Mouse (Mus musculus) embryonic facial prominence, embryonic 14.5 days (tissue): Measurements from ENCODE around the gene Mpdz. TPM values are rescaled to one million over a fixed set of nuclear protein-coding genes. Genes with fewer than 3 reads are reported as not detected.

Experiments used
- ATAC-seq: fragments of 200-750 bp; cut with Nextera tagmentation; 2 replicates; pipeline ENCODE4 v1.8.0; 2017; ENCODE audit warnings: low read depth, moderate number of reproducible peaks, moderate TSS enrichment
- DNase-seq: peaks from one replicate; pipeline ENCODE4 v3.0.0-alpha.2; 2015; ENCODE audit warnings: low spot score
- H3K27ac ChIP-seq: fragments of 300-500 bp; sonication (generic); replicated peaks from 2 replicates; pipeline ENCODE4 v1.5.1; 2014; ENCODE audit warnings: low read depth, mild to moderate bottlenecking, low read length, moderate library complexity
- H3K27me3 ChIP-seq: fragments of 300-500 bp; sonication (generic); replicated peaks from 2 replicates; pipeline ENCODE4 v1.6.1; 2014; ENCODE audit warnings: low read length; ENCODE audit not compliant: control insufficient read depth, insufficient read depth
- H3K36me3 ChIP-seq: fragments of 300-500 bp; sonication (generic); 2 replicates; pipeline ENCODE4 v1.6.1; 2014; ENCODE audit warnings: low read length, mixed read lengths; ENCODE audit not compliant: control insufficient read depth, insufficient read depth
- H3K4me1 ChIP-seq: fragments of 300-500 bp; sonication (generic); 2 replicates; pipeline ENCODE4 v1.6.1; 2014; ENCODE audit warnings: antibody characterized with exemption, low read length; ENCODE audit not compliant: control insufficient read depth, insufficient read depth
- H3K4me2 ChIP-seq: fragments of 300-500 bp; sonication (generic); 2 replicates; pipeline ENCODE4 v1.6.1; 2014; ENCODE audit warnings: low read depth, mild to moderate bottlenecking, low read length, moderate library complexity, mixed read lengths
- H3K4me3 ChIP-seq: fragments of 300-500 bp; sonication (generic); 2 replicates; pipeline ENCODE4 v1.5.1; 2014; ENCODE audit warnings: low read depth, mild to moderate bottlenecking, low read length
- H3K9ac ChIP-seq: fragments of 300-500 bp; sonication (generic); 2 replicates; pipeline ENCODE4 v1.6.1; 2014; ENCODE audit warnings: low read depth, mild to moderate bottlenecking, low read length, moderate library complexity, mixed read lengths
- H3K9me3 ChIP-seq: fragments of 300-500 bp; sonication (generic); 2 replicates; pipeline ENCODE4 v1.6.1; 2016; ENCODE audit warnings: low read length; ENCODE audit not compliant: control insufficient read depth
- WGBS: fragments of 180-500 bp; shearing (Covaris S2); extraction: QIAGEN DNeasy Blood & Tissue Kit; methylation state at CpG from one replicate; pipeline ENCODE4 v1.1.7; 2014; 5-methylcytosine and 5-hydroxymethylcytosine counted together
- polyA plus RNA-seq: library from polyadenylated mRNA; unstranded; fragments of >200 nt; fragmentation: Nextera tagmentation; extraction: Ambion mirVana; gene quantifications from 2 replicates; pipeline ENCODE4 v1.2.1, GENCODE M21; 2014

The Mpdz gene
- polyA plus RNA-seq, 1 experiment from 2014 or later = 37.1 TPM

DNA sequence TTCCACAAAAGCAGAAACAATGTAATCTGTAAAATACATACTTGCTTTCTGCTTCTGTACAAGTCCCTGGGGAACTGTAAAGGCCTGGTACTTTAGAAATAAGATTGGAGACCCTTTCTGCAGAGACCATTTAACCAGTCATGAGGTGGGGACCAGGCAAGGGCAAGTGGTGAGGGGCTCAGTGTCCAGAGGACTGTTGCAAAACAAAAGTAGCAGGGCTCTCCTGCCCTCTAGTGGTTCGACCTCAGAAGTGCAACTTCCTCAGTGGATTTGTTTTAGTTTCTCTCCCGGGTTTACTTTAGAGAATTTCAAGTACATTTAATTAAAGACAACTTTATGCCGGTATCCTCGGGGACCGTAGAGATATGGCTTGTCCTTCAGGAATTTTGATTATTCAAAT, 190.7 kb downstream of the Mpdz start:
- H3K9me3 ChIP-seq = no peaks in the 10 kb centered on the region
- H3K36me3 ChIP-seq = no peaks in the 10 kb centered on the region
- no peaks in the 10 kb centered on the region for H3K27me3 ChIP-seq
- no peak for ATAC-seq
- WGBS = 8% methylated on average over 5 of the region's 5 CpGs
- H3K4me1 ChIP-seq = no peaks in the 10 kb centered on the region
- no peak overlapping the region for H3K9ac ChIP-seq
- DNase-seq = peak; percentile 57
- no peak overlapping the region for H3K27ac ChIP-seq
- no peak overlapping the region for H3K4me3 ChIP-seq
- H3K4me2 ChIP-seq = no peak overlapping the region

GRCm38 (mm10) chr4:81249245-81249644, 193.4 kb downstream of the Mpdz start:
- H3K4me1 ChIP-seq = no peaks in the 10 kb centered on the region
- no peak overlapping the region for H3K9ac ChIP-seq
- no peak; the same call in 1 of the 2 replicates for ATAC-seq
- H3K9me3 ChIP-seq = no peaks in the 10 kb centered on the region
- DNase-seq = peak; percentile 58
- no peaks in the 10 kb centered on the region for H3K36me3 ChIP-seq
- H3K27ac ChIP-seq = no peak overlapping the region
- no peaks in the 10 kb centered on the region for H3K27me3 ChIP-seq
- 46% methylated on average over 2 of the region's 2 CpGs for WGBS
- no peak overlapping the region for H3K4me3 ChIP-seq
- H3K4me2 ChIP-seq = no peak overlapping the region

- ATAC-seq = peak; percentile 80
- H3K36me3 ChIP-seq = no peaks in the 10 kb centered on the region
- H3K4me2 ChIP-seq = no peak overlapping the region
- no peaks in the 10 kb centered on the region for H3K27me3 ChIP-seq
- H3K9me3 ChIP-seq = no peaks in the 10 kb centered on the region
- WGBS = 59% methylated on average over 5 of the region's 5 CpGs
- no peak overlapping the region for H3K4me3 ChIP-seq
- H3K9ac ChIP-seq = no peak overlapping the region
- H3K27ac ChIP-seq = no peak overlapping the region
- no peaks in the 10 kb centered on the region; the same call in 1 of the 2 replicates for H3K4me1 ChIP-seq
- DNase-seq = peak; percentile 64
Measured at GRCm38 (mm10) chr4:81236227-81236626, 206.4 kb downstream of the Mpdz start.
